Mouse (Mus musculus): ENCODE measurements around the gene Zfhx3. TPM values are rescaled to one million over a fixed set of nuclear protein-coding genes. Genes with fewer than 3 reads are reported as not detected.

Gene Zfhx3
- polyA plus RNA-seq, 1 experiment: 2.5 TPM

DNA sequence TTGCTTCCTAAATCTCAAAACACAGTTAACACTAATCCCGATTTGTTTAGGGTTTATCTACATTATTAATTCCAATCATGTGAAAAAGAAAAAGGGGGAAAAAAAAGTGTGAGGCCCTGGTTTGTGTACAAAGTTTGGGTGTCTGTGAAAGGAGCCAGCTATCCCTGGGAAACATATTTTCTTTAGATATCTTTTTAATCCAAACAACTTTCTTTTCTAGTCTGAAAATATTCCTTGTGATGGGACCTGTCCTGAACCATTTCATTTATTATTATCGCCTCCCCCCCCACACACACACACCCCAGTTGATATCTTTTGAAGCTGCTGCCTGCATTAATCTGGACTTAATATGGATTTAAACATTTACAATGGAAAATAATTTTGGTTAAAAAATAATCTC is 670.8 kb downstream of the Zfhx3 start:
- TF ChIP-seq POLR2A (IDR thresholded peaks at IDR 0.05; ENCODE audit: low read depth, low read length): no peak
- no peak for TF ChIP-seq CTCF (conservative IDR thresholded peaks at IDR 0.05; ENCODE audit: insufficient read depth, insufficient read length, low read depth, low read length)
- Histone ChIP-seq H3K27me3 (replicated peaks; ENCODE audit: control insufficient read depth, insufficient read depth, low read length) (no peaks in the 10 kb centered on the region), H3K36me3 (ENCODE audit: control insufficient read depth, insufficient read depth, low read length) (no peaks in the 10 kb centered on the region), H3K4me1 (ENCODE audit: control insufficient read depth, insufficient read depth, low read length) (0 out of 2 replicates have a peak, but pooled peaks cover 5% of the 10 kb centered on the region), H3K4me3 (ENCODE audit: insufficient read depth, low read depth, low read length) (no peak overlapping the region), H3K27ac (ENCODE audit: insufficient read depth, low read depth, low read length) (no peak overlapping the region)
- WGBS: 58% methylated on average over 2 of the region's 2 CpGs
- DNase-seq: no peak

DNA sequence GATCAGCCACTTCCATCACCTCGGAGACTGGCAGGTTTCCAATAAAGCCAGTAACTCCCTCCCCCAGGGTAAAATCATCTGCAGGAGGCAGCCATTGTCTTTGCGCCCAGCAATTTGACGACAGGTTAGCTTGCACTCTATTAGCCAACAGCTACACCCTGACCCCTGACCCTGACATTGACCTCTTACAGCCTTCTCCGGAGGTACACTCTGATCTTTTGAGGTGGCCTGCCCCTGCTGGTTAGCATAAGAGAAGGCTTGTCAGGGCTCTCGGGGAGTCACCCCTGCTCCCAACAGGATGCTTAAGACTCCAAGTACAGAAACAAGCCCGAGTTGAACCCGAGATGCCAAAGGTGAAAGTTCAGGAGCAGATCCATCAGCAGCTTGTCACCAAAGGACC is 678.9 kb downstream of the Zfhx3 start:
- TF ChIP-seq POLR2A (IDR thresholded peaks at IDR 0.05; ENCODE audit: low read depth, low read length): no peak
- no peak for TF ChIP-seq CTCF (conservative IDR thresholded peaks at IDR 0.05; ENCODE audit: insufficient read depth, insufficient read length, low read depth, low read length)
- no peaks in the 10 kb centered on the region for H3K27me3 ChIP-seq (replicated peaks; ENCODE audit: control insufficient read depth, insufficient read depth, low read length)
- no peaks in the 10 kb centered on the region for H3K4me1 ChIP-seq (ENCODE audit: control insufficient read depth, insufficient read depth, low read length)
- H3K36me3 ChIP-seq (ENCODE audit: control insufficient read depth, insufficient read depth, low read length): no peaks in the 10 kb centered on the region
- 54% methylated on average over 7 of the region's 7 CpGs for WGBS
- no peak overlapping the region for H3K4me3 ChIP-seq (ENCODE audit: insufficient read depth, low read depth, low read length)
- H3K27ac ChIP-seq (ENCODE audit: insufficient read depth, low read depth, low read length): no peak overlapping the region
- no peak for DNase-seq

DNA sequence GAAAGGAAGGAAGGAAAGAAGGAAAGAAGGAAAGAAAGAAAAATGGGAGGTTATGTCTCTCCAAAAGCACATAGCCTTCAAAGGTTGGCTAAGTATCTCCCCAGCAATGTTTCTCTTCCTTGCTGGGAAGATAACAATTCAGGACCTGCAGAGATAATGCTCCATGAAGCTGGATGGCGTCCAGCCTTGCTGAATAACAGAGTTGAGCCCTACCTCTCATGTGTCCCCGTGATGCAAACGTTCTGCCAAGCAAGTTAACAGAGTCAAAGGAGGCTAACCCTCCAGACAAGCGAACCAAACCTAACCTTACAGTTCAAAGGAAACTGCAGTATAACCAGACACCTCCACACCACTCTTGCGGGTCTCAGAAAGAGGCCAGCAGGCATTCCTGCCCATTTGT is 681.2 kb downstream of the Zfhx3 start:
- DNase-seq: no peak
- TF ChIP-seq CTCF (conservative IDR thresholded peaks at IDR 0.05; ENCODE audit: insufficient read depth, insufficient read length, low read depth, low read length) (no peak), POLR2A (IDR thresholded peaks at IDR 0.05; ENCODE audit: low read depth, low read length) (no peak)

DNA sequence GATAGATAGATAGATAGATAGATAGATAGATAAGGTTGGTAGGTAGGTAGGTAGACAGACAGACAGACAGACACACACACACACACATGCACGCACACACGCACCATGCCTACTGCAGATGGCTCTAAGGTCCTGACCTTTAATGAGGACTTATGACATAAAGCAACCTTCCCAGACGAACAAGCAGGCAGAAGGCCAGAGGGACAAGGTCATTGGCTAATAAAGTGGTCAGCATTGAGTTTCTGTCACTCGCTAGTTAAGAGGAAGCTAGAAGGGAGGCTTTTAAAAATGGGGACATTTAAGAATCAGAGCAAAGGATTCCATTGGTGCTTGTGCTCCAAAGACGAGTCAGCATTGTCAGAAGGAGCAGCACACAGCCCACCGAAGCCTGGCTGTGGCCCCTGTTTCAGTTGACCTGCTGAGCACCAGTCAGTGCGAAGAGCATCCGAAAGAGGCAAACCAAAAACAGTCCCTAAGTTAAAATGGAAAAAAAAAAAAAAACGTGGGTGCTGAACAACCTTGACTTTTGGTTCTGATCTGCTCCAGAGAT is 683.2 kb downstream of the Zfhx3 start:
- no peak overlapping the region for H3K27ac ChIP-seq (ENCODE audit: insufficient read depth, low read depth, low read length)
- H3K27me3 ChIP-seq (replicated peaks; ENCODE audit: control insufficient read depth, insufficient read depth, low read length): no peaks in the 10 kb centered on the region
- no peak for DNase-seq
- TF ChIP-seq CTCF (conservative IDR thresholded peaks at IDR 0.05; ENCODE audit: insufficient read depth, insufficient read length, low read depth, low read length) (no peak), POLR2A (IDR thresholded peaks at IDR 0.05; ENCODE audit: low read depth, low read length) (no peak)
- 81% methylated on average over 9 of the region's 9 CpGs for WGBS
- no peaks in the 10 kb centered on the region for H3K36me3 ChIP-seq (ENCODE audit: control insufficient read depth, insufficient read depth, low read length)
- no peak overlapping the region for H3K4me3 ChIP-seq (ENCODE audit: insufficient read depth, low read depth, low read length)
- H3K4me1 ChIP-seq (ENCODE audit: control insufficient read depth, insufficient read depth, low read length): no peaks in the 10 kb centered on the region

More for the DNA sequence above, 681.2 kb downstream of the Zfhx3 start:
- Histone ChIP-seq H3K36me3 (ENCODE audit: control insufficient read depth, insufficient read depth, low read length) (no peaks in the 10 kb centered on the region), H3K4me3 (ENCODE audit: insufficient read depth, low read depth, low read length) (no peak overlapping the region), H3K4me1 (ENCODE audit: control insufficient read depth, insufficient read depth, low read length) (no peaks in the 10 kb centered on the region), H3K27me3 (replicated peaks; ENCODE audit: control insufficient read depth, insufficient read depth, low read length) (no peaks in the 10 kb centered on the region), H3K27ac (ENCODE audit: insufficient read depth, low read depth, low read length) (no peak overlapping the region)
- WGBS: 50% methylated on average over 5 of the region's 5 CpGs

DNA sequence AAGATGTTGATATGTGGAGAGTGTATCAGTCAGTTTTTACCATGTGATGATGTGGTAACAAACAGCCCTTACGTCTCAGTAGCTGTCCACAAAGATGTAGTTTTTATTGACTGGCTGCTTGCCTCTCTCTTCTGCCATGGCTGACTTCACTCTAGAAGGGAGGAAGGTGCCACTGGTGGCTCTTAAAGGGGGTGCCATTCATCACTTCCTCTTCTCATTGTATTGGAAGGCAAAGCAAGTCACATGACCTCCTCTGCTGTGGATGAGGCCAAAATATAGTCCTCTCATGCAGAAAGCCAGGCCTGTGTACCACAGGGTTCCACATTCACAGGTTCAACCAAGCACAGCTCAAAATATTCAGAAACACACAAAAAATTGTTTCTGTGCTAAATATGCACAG is 688.6 kb downstream of the Zfhx3 start:
- H3K36me3 ChIP-seq (ENCODE audit: control insufficient read depth, insufficient read depth, low read length): no peaks in the 10 kb centered on the region

DNA sequence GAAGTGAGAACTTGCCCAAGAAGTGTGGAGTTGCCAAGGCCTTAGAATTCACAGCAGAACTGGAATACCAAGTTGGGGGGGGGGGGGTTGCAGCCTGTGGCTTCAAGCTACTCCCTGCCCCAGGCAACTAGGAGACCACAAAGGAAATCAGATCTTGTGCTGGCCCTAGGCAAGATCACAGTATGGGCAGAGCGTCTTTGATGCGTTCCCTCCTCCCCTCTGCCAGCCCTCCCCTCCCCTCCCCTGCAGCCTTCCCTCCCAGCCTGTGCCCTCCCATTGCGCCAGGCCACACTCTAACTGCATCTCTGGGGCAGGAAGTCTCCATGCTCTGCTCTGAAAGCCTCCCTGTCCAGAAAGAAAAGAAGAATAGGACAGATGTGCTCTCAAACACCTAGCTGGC is 691.8 kb downstream of the Zfhx3 start:
- Histone ChIP-seq H3K4me1 (ENCODE audit: control insufficient read depth, insufficient read depth, low read length) (no peaks in the 10 kb centered on the region), H3K4me3 (ENCODE audit: insufficient read depth, low read depth, low read length) (no peak overlapping the region), H3K27ac (ENCODE audit: insufficient read depth, low read depth, low read length) (no peak overlapping the region), H3K36me3 (ENCODE audit: control insufficient read depth, insufficient read depth, low read length) (no peaks in the 10 kb centered on the region), H3K27me3 (replicated peaks; ENCODE audit: control insufficient read depth, insufficient read depth, low read length) (no peaks in the 10 kb centered on the region)
- DNase-seq: no peak
- TF ChIP-seq CTCF (conservative IDR thresholded peaks at IDR 0.05; ENCODE audit: insufficient read depth, insufficient read length, low read depth, low read length) (no peak), POLR2A (IDR thresholded peaks at IDR 0.05; ENCODE audit: low read depth, low read length) (no peak)
- 71% methylated on average over 3 of the region's 3 CpGs for WGBS

More for the DNA sequence above, 688.6 kb downstream of the Zfhx3 start:
- H3K4me3 ChIP-seq (ENCODE audit: insufficient read depth, low read depth, low read length): no peak overlapping the region
- no peaks in the 10 kb centered on the region for H3K4me1 ChIP-seq (ENCODE audit: control insufficient read depth, insufficient read depth, low read length)
- H3K27ac ChIP-seq (ENCODE audit: insufficient read depth, low read depth, low read length): no peak overlapping the region
- no peak for DNase-seq
- TF ChIP-seq CTCF (conservative IDR thresholded peaks at IDR 0.05; ENCODE audit: insufficient read depth, insufficient read length, low read depth, low read length): no peak
- no peak for TF ChIP-seq POLR2A (IDR thresholded peaks at IDR 0.05; ENCODE audit: low read depth, low read length)
- no peaks in the 10 kb centered on the region for H3K27me3 ChIP-seq (replicated peaks; ENCODE audit: control insufficient read depth, insufficient read depth, low read length)
- 89% methylated on average over 1 of the region's 1 CpGs for WGBS

DNA sequence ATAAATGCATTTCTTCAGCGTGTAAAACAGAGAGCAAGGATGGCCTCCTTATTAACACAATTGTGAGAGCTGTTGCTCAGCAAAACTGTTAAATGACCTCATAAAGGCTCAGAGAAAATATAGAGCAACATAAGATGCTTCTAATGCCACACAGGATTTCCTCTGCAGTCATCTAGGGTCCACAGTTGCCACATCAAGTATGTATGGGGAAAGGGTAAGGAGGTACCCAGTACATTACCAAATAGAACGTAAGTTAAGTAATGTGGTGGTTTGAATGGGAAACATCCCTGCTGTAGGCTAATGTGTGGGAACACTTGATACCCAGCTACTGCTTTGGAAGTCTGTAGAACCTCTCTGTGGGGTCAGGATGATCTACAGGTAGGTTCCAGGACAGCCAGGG is 695.4 kb downstream of the Zfhx3 start:
- Histone ChIP-seq H3K36me3 (ENCODE audit: control insufficient read depth, insufficient read depth, low read length) (no peaks in the 10 kb centered on the region), H3K4me1 (ENCODE audit: control insufficient read depth, insufficient read depth, low read length) (no peaks in the 10 kb centered on the region), H3K4me3 (ENCODE audit: insufficient read depth, low read depth, low read length) (no peak overlapping the region), H3K27me3 (replicated peaks; ENCODE audit: control insufficient read depth, insufficient read depth, low read length) (no peaks in the 10 kb centered on the region), H3K27ac (ENCODE audit: insufficient read depth, low read depth, low read length) (no peak overlapping the region)
- TF ChIP-seq CTCF (conservative IDR thresholded peaks at IDR 0.05; ENCODE audit: insufficient read depth, insufficient read length, low read depth, low read length) (no peak), POLR2A (IDR thresholded peaks at IDR 0.05; ENCODE audit: low read depth, low read length) (no peak)
- no peak for DNase-seq
- 97% methylated on average over 2 of the region's 2 CpGs for WGBS

Data from kidney, adult 2 months (tissue).